Mouse (Mus musculus): Measurements from ENCODE around the gene Tmem41b. TPM values are rescaled to one million over a fixed set of nuclear protein-coding genes. Genes with fewer than 3 reads are reported as not detected.

Gene Tmem41b
- total RNA-seq, 1 experiment = 154 TPM

GRCm38 (mm10) chr7:109975966-109976715 is 10.6 kb downstream of the Tmem41b start:
- Histone ChIP-seq H3K4me1 (ENCODE audit: control insufficient read depth in 2 of 2, insufficient read depth in 2 of 2, low read length in 2 of 2, poor library complexity in 1 of 2) (no peaks in the 10 kb centered on the region), H3K36me3 (ENCODE audit: control insufficient read depth, insufficient read depth, low read length, poor library complexity, severe bottlenecking) (peaks cover 6% of the 10 kb centered on the region), H3K9ac (ENCODE audit: insufficient read depth, low read depth, low read length, poor library complexity, severe bottlenecking) (no peak overlapping the region), H3K4me3 (ENCODE audit: insufficient read depth in 1 of 2, low read depth in 1 of 2, low read length in 2 of 2, poor library complexity in 1 of 2, severe bottlenecking in 1 of 2) (no peak overlapping the region), H3K9me3 (ENCODE audit: control insufficient read depth, insufficient read depth, low read depth, low read length) (no peaks in the 10 kb centered on the region), H3K27ac (ENCODE audit: insufficient read depth, low read depth, low read length, poor library complexity, severe bottlenecking) (no peak overlapping the region)
- no peak for DNase-seq (ENCODE audit: low read depth, low spot score)
- in situ Hi-C loops (cut with MboI; ENCODE audit: low sequenced_read_pairs in 2 of 2, unreplicated experiment in 2 of 2) = no loop called here
- no peak for TF ChIP-seq HCFC1 (IDR thresholded peaks at IDR 0.05; ENCODE audit: borderline replicate concordance, insufficient read depth, low read length)
- TF ChIP-seq ZC3H11A (IDR thresholded peaks at IDR 0.05; ENCODE audit: borderline replicate concordance, low read depth, low read length) = no peak
- no peak for TF ChIP-seq ZNF384 (IDR thresholded peaks at IDR 0.05; ENCODE audit: low read depth, low read length)
- TF ChIP-seq MAFK (IDR thresholded peaks at IDR 0.05; ENCODE audit: insufficient read depth, low read depth, low read length) = no peak
- no peak for TF ChIP-seq CHD2 (IDR thresholded peaks at IDR 0.05; ENCODE audit: low read depth, low read length)

- Histone ChIP-seq H3K9me3 (ENCODE audit: control insufficient read depth, insufficient read depth, low read depth, low read length) (no peaks in the 10 kb centered on the region), H3K27ac (ENCODE audit: insufficient read depth, low read depth, low read length, poor library complexity, severe bottlenecking) (no peak overlapping the region), H3K4me3 (ENCODE audit: insufficient read depth in 1 of 2, low read depth in 1 of 2, low read length in 2 of 2, poor library complexity in 1 of 2, severe bottlenecking in 1 of 2) (no peak overlapping the region), H3K4me1 (ENCODE audit: control insufficient read depth in 2 of 2, insufficient read depth in 2 of 2, low read length in 2 of 2, poor library complexity in 1 of 2) (peaks cover 0 to 2% of the 10 kb centered on the region in 2 experiments; a peak in 1 of 4 replicates), H3K9ac (ENCODE audit: insufficient read depth, low read depth, low read length, poor library complexity, severe bottlenecking) (no peak overlapping the region), H3K36me3 (ENCODE audit: control insufficient read depth, insufficient read depth, low read length, poor library complexity, severe bottlenecking) (no peaks in the 10 kb centered on the region; the same call in 1 of the 2 replicates)
- no peak for TF ChIP-seq HCFC1 (IDR thresholded peaks at IDR 0.05; ENCODE audit: borderline replicate concordance, insufficient read depth, low read length)
- no peak for TF ChIP-seq MAFK (IDR thresholded peaks at IDR 0.05; ENCODE audit: insufficient read depth, low read depth, low read length)
- TF ChIP-seq CHD2 (IDR thresholded peaks at IDR 0.05; ENCODE audit: low read depth, low read length) = no peak
- no peak for TF ChIP-seq ZNF384 (IDR thresholded peaks at IDR 0.05; ENCODE audit: low read depth, low read length)
- no peak for TF ChIP-seq ZC3H11A (IDR thresholded peaks at IDR 0.05; ENCODE audit: borderline replicate concordance, low read depth, low read length)
- in situ Hi-C loops (cut with MboI; ENCODE audit: low sequenced_read_pairs in 2 of 2, unreplicated experiment in 2 of 2) = no loop called here
- no peak for DNase-seq (ENCODE audit: low read depth, low spot score)
These were observed 17.2 kb downstream of the Tmem41b start for GRCm38 (mm10) chr7:109969542-109969941.

DNA sequence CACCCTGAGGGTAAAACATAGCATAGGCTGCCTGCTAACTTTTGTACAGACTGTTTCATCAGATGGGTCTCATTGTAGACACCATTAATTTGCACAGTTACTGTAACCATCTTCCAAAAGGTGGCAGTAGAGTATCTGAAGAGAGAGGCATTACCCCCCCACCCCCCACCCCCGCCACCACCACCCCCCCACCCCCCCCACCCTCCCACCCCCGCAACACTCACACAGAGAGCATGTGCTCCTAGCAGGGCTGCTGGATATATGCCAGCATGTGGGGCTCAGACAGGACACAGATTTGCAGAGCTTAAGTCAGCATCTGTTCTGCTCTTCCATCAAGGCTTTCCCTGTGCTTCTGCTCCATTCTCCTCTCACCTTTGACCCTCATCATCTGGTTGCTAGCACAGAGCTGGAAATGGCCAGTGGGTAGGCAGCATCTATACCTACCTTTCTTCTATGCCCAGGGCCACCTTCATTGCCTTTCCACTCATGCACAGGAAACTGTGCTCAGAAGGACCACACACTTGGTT is 17.7 kb downstream of the Tmem41b start:
- H3K9ac ChIP-seq (ENCODE audit: insufficient read depth, low read depth, low read length, poor library complexity, severe bottlenecking) = no peak overlapping the region
- DNase-seq (ENCODE audit: low read depth, low spot score) = no peak
- no peaks in the 10 kb centered on the region for H3K9me3 ChIP-seq (ENCODE audit: control insufficient read depth, insufficient read depth, low read depth, low read length)
- no peak overlapping the region for H3K27ac ChIP-seq (ENCODE audit: insufficient read depth, low read depth, low read length, poor library complexity, severe bottlenecking)
- H3K4me3 ChIP-seq (ENCODE audit: insufficient read depth in 1 of 2, low read depth in 1 of 2, low read length in 2 of 2, poor library complexity in 1 of 2, severe bottlenecking in 1 of 2) = no peak overlapping the region
- TF ChIP-seq CHD2 (IDR thresholded peaks at IDR 0.05; ENCODE audit: low read depth, low read length) (no peak), HCFC1 (IDR thresholded peaks at IDR 0.05; ENCODE audit: borderline replicate concordance, insufficient read depth, low read length) (no peak), ZNF384 (IDR thresholded peaks at IDR 0.05; ENCODE audit: low read depth, low read length) (no peak)
- no peaks in the 10 kb centered on the region; the same call in 1 of the 2 replicates for H3K36me3 ChIP-seq (ENCODE audit: control insufficient read depth, insufficient read depth, low read length, poor library complexity, severe bottlenecking)
- peaks cover 0 to 2% of the 10 kb centered on the region in 2 experiments; a peak in 1 of 4 replicates for H3K4me1 ChIP-seq (ENCODE audit: control insufficient read depth in 2 of 2, insufficient read depth in 2 of 2, low read length in 2 of 2, poor library complexity in 1 of 2)
- in situ Hi-C loops (cut with MboI; ENCODE audit: low sequenced_read_pairs in 2 of 2, unreplicated experiment in 2 of 2) = no loop called here

GRCm38 (mm10) chr7:109967805-109968579 is 18.7 kb downstream of the Tmem41b start:
- H3K4me1 ChIP-seq (ENCODE audit: control insufficient read depth in 2 of 2, insufficient read depth in 2 of 2, low read length in 2 of 2, poor library complexity in 1 of 2) = peaks cover 0 to 2% of the 10 kb centered on the region in 2 experiments; a peak in 1 of 4 replicates
- TF ChIP-seq MAFK (IDR thresholded peaks at IDR 0.05; ENCODE audit: insufficient read depth, low read depth, low read length) (no peak), ZNF384 (IDR thresholded peaks at IDR 0.05; ENCODE audit: low read depth, low read length) (no peak), CHD2 (IDR thresholded peaks at IDR 0.05; ENCODE audit: low read depth, low read length) (no peak), HCFC1 (IDR thresholded peaks at IDR 0.05; ENCODE audit: borderline replicate concordance, insufficient read depth, low read length) (no peak), ZC3H11A (IDR thresholded peaks at IDR 0.05; ENCODE audit: borderline replicate concordance, low read depth, low read length) (no peak)
- in situ Hi-C loops (cut with MboI; ENCODE audit: low sequenced_read_pairs in 2 of 2, unreplicated experiment in 2 of 2) = no loop called here
- no peak for DNase-seq (ENCODE audit: low read depth, low spot score)
- H3K9ac ChIP-seq (ENCODE audit: insufficient read depth, low read depth, low read length, poor library complexity, severe bottlenecking) = no peak overlapping the region
- no peaks in the 10 kb centered on the region for H3K36me3 ChIP-seq (ENCODE audit: control insufficient read depth, insufficient read depth, low read length, poor library complexity, severe bottlenecking)
- H3K4me3 ChIP-seq (ENCODE audit: insufficient read depth in 1 of 2, low read depth in 1 of 2, low read length in 2 of 2, poor library complexity in 1 of 2, severe bottlenecking in 1 of 2) = no peak overlapping the region
- no peaks in the 10 kb centered on the region for H3K9me3 ChIP-seq (ENCODE audit: control insufficient read depth, insufficient read depth, low read depth, low read length)
- no peak overlapping the region for H3K27ac ChIP-seq (ENCODE audit: insufficient read depth, low read depth, low read length, poor library complexity, severe bottlenecking)
